Mouse (Mus musculus) lung, embryonic 15.5 days (tissue): ENCODE data around the gene Swi5. TPM values are rescaled to one million over a fixed set of nuclear protein-coding genes. Genes with fewer than 3 reads are reported as not detected.

Experiments used
- ATAC-seq: fragments of 200-750 bp; cut with Nextera tagmentation; 2 replicates; pipeline ENCODE4 v1.8.0; 2017; ENCODE audit warnings: moderate number of reproducible peaks, borderline replicate concordance; ENCODE audit not compliant: low FRiP score, low TSS enrichment; ENCODE audit errors: extremely low read depth
- H3K27ac ChIP-seq: fragments of 300-500 bp; sonication (generic); 2 replicates; pipeline ENCODE4 v1.5.1; 2015; ENCODE audit warnings: moderate library complexity, mild to moderate bottlenecking, inconsistent platforms
- H3K27me3 ChIP-seq: fragments of 300-500 bp; sonication (generic); 2 replicates; pipeline ENCODE4 v1.6.1; 2015; ENCODE audit warnings: inconsistent platforms
- H3K36me3 ChIP-seq: fragments of 300-500 bp; sonication (generic); 2 replicates; pipeline ENCODE4 v1.6.1; 2015; ENCODE audit warnings: inconsistent platforms
- H3K4me1 ChIP-seq: fragments of 300-500 bp; sonication (generic); 2 replicates; pipeline ENCODE4 v1.6.1; 2015; ENCODE audit warnings: inconsistent platforms
- H3K4me2 ChIP-seq: fragments of 300-500 bp; sonication (generic); 2 replicates; pipeline ENCODE4 v1.6.1; 2015; ENCODE audit warnings: inconsistent platforms, mild to moderate bottlenecking, moderate library complexity
- H3K4me3 ChIP-seq: fragments of 300-500 bp; sonication (generic); 2 replicates; pipeline ENCODE4 v1.5.1; 2015; ENCODE audit warnings: mild to moderate bottlenecking, inconsistent platforms
- H3K9ac ChIP-seq: fragments of 300-500 bp; sonication (generic); 2 replicates; pipeline ENCODE4 v1.6.1; 2015; ENCODE audit warnings: inconsistent platforms
- H3K9me3 ChIP-seq: fragments of 300-500 bp; sonication (generic); 2 replicates; pipeline ENCODE4 v1.6.1; 2016; ENCODE audit warnings: inconsistent platforms
- WGBS: fragments of 180-500 bp; shearing (Covaris S2); methylation state at CpG from one replicate; pipeline ENCODE4 v1.1.7; 2015; 5-methylcytosine and 5-hydroxymethylcytosine counted together
- polyA plus RNA-seq: library from polyadenylated mRNA; unstranded; fragments of >200 nt; fragmentation: Nextera tagmentation; extraction: Ambion mirVana; gene quantifications from 2 replicates; pipeline ENCODE4 v1.2.1, GENCODE M21; 2015

Swi5 gene
- 405 and 449 TPM in 2 replicates for polyA plus RNA-seq

DNA sequence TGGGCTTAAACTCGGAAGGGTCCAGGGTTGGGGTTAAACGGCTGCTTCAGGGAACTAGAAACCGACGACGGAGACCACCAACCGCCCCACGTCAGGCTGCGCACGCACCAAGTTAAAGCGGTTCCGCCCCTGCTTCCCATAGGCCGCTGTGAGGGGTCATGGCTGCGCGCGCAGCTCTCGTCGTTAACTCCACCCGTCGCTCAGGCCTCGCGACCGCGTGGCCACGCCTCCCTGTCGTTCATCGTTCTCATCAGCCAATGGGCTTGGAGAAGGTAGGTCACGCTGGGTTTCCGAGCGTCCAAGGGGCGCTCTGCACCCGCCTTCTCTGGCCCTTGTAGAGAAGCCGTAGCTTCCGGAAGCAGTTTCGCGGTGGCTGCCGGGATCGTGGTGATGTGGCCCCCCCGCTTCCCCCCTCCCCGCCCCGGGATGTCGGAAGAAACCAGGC, at the start of gene Swi5:
Gene Swi5 (minus strand): TSS at position 153 of the 445 bp plus-strand sequence.
- Histone ChIP-seq H3K4me1 (peaks cover 18% of the 10 kb centered on the region), H3K36me3 (peaks cover 28% of the 10 kb centered on the region), H3K9me3 (no peaks in the 10 kb centered on the region), H3K27me3 (no peaks in the 10 kb centered on the region), H3K27ac (peak within 1 kb of the TSS; percentile 68), H3K4me2 (peak within 1 kb of the TSS; percentile 87), H3K9ac (peak within 1 kb of the TSS; percentile 92), H3K4me3 (peak within 1 kb of the TSS; percentile 84)
- peak; percentile 99 for ATAC-seq
- WGBS = under 1% methylated on average over 40 of the region's 41 CpGs

DNA sequence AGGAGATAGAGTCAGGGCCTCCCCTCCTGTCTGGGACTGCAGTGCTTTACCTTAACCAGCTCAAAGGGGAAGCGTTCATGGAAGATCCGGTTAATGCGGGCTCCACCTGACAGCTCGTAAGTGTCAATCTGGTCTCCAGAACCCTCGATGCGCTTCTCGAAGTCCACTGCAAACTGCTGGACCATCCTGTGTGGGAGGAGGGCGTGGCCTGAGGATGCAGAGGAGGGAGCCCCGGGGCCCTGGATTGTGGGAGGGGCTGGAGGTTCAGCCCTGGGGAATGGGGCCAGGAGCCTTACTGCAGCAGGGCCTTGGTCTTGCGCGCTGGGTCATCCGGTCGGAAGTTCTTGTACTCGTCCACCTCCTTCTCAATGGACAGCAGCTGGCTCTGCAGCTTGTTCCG, 48.0 kb upstream of the Swi5 start:
- no peak for ATAC-seq
- H3K36me3 ChIP-seq = no peaks in the 10 kb centered on the region
- H3K4me2 ChIP-seq = no peak overlapping the region
- H3K27ac ChIP-seq = no peak overlapping the region
- no peak overlapping the region for H3K4me3 ChIP-seq
- no peaks in the 10 kb centered on the region for H3K27me3 ChIP-seq
- WGBS = 54% methylated on average over 15 of the region's 15 CpGs
- no peaks in the 10 kb centered on the region for H3K9me3 ChIP-seq
- H3K9ac ChIP-seq = no peak overlapping the region
- H3K4me1 ChIP-seq = no peaks in the 10 kb centered on the region

DNA sequence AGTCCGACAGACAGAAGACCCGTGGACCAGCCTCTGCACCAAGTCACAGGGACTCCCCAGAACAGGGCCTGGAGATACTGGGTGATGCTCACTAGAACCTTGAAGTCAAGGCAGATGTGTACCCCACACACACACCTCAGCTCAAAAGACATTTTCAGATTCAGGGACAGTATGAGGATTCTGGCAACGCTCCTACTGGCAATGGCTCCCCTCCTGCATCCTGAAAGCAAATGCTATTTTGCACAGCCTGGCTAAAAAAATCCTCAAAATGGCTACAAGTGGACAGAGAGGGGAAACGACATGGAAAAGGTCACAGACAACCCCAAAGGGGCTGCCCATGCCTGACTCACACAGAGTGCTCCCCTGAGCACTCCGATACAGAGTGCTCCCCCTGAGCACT, 44.3 kb upstream of the Swi5 start:
- H3K27me3 ChIP-seq = no peaks in the 10 kb centered on the region
- no peak overlapping the region for H3K4me2 ChIP-seq
- no peaks in the 10 kb centered on the region for H3K4me1 ChIP-seq
- WGBS = 83% methylated on average over 5 of the region's 5 CpGs
- no peak overlapping the region for H3K9ac ChIP-seq
- H3K36me3 ChIP-seq = no peaks in the 10 kb centered on the region
- H3K4me3 ChIP-seq = no peak overlapping the region
- H3K27ac ChIP-seq = no peak overlapping the region
- H3K9me3 ChIP-seq = no peaks in the 10 kb centered on the region
- no peak for ATAC-seq

DNA sequence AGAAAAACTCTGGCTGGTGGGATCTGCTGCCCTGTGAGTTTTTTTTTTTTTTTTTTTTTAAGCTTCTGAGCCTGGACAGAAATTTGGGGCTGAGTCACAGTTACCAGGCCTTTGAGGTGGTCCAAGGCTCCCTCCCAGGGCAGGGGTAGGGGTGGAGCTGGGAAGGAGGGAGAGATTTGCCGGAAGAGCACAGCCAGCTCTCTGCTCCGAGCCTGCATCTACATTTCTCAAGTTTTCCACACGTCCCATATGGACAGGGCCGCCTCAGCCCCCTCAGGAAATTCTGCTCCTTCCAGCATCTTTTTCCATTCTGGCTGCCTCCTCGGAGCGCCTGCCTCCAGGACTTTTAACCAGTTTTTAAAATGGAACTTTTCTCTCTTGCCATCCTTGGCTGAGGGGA, 41.7 kb upstream of the Swi5 start:
- no peaks in the 10 kb centered on the region for H3K9me3 ChIP-seq
- H3K4me3 ChIP-seq = no peak overlapping the region
- H3K4me2 ChIP-seq = no peak overlapping the region
- no peaks in the 10 kb centered on the region for H3K27me3 ChIP-seq
- ATAC-seq = no peak
- no peaks in the 10 kb centered on the region for H3K36me3 ChIP-seq
- H3K4me1 ChIP-seq = no peaks in the 10 kb centered on the region
- no peak overlapping the region for H3K9ac ChIP-seq
- WGBS = 50% methylated on average over 6 of the region's 6 CpGs
- no peak overlapping the region for H3K27ac ChIP-seq

DNA sequence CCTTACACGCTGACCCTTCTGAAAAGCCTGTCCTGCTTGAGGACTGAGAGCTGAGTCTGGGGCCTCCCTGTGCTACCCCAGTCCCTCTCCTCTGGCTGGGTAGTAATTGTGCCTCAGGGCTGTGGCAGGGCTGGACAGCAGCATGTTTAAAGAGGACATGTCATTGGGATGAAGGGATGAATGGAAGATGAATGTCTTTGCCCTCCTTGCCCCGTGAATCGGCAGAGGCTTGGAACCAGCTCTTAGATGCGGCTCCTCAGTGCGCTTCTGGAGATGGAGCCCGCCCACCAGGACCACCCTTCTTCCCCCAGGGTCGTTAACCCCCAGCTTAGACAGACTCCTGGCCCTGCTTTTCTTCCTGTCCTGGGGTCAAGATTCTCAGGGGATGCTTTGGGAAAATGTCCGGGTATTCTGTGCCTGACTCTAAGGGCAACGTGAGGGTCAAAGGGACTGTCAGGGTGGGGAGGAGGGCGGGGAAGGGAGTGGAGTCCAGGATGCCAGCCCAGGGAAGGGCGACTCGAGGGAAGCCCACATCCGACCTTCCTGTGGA, 41.1 kb upstream of the Swi5 start:
- H3K4me2 ChIP-seq = no peak overlapping the region
- H3K4me1 ChIP-seq = no peaks in the 10 kb centered on the region
- 40% methylated on average over 13 of the region's 13 CpGs for WGBS
- no peak overlapping the region for H3K4me3 ChIP-seq
- no peak overlapping the region for H3K9ac ChIP-seq
- H3K27me3 ChIP-seq = no peaks in the 10 kb centered on the region
- no peak for ATAC-seq
- H3K36me3 ChIP-seq = no peaks in the 10 kb centered on the region
- H3K27ac ChIP-seq = no peak overlapping the region
- H3K9me3 ChIP-seq = no peaks in the 10 kb centered on the region

DNA sequence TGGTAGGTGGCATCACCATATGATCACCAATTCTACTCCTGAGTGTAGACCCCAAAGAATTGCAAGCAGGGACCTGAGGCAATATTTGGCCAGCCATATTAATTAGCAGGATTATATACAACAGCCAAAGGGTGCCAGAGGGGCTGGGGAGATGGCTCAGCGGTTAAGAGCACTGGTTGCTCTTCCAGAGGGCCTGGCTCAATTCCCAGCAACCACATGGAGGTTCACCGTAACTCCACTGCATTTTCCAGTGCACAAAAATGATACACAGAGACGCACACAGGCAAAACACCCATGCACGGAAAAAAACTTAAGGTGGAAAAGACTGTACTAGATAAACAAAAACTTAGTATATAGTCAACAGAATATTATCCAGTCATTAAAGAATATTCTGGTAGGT, 39.3 kb upstream of the Swi5 start:
- no peak overlapping the region for H3K4me2 ChIP-seq
- ATAC-seq = no peak
- no peak overlapping the region for H3K9ac ChIP-seq
- no peak overlapping the region for H3K4me3 ChIP-seq
- no peaks in the 10 kb centered on the region for H3K9me3 ChIP-seq
- H3K36me3 ChIP-seq = no peaks in the 10 kb centered on the region
- no peaks in the 10 kb centered on the region for H3K4me1 ChIP-seq
- H3K27me3 ChIP-seq = no peaks in the 10 kb centered on the region
- 61% methylated on average over 4 of the region's 4 CpGs for WGBS
- no peak overlapping the region for H3K27ac ChIP-seq

DNA sequence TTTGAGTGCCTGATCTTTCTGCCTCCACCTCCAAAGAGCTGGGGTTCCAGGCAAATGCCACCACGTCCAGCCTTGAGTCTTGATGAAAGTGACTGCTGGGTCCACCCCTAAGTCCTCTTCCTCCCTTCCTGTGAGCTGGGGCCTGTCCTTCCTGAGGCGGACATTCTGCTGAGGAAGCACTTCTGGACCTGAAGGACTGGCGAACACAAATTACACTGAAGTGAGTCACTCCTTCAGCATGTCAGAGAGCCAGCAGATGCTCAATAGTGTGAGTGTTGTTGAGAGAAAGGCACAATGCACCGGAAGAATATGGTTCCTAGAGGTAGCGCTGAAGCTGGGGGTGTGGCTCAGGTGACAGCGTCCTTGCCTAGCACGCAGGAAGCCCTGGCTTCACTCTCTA, 37.5 kb upstream of the Swi5 start:
- ATAC-seq = no peak
- Histone ChIP-seq H3K27me3 (no peaks in the 10 kb centered on the region), H3K9ac (no peak overlapping the region), H3K27ac (0 out of 2 replicates have a peak overlapping the region, but pooled peaks have one; percentile 1), H3K36me3 (no peaks in the 10 kb centered on the region), H3K4me3 (no peak overlapping the region), H3K4me2 (no peak overlapping the region), H3K4me1 (peaks cover 6% of the 10 kb centered on the region), H3K9me3 (no peaks in the 10 kb centered on the region)
- WGBS = 28% methylated on average over 7 of the region's 7 CpGs

DNA sequence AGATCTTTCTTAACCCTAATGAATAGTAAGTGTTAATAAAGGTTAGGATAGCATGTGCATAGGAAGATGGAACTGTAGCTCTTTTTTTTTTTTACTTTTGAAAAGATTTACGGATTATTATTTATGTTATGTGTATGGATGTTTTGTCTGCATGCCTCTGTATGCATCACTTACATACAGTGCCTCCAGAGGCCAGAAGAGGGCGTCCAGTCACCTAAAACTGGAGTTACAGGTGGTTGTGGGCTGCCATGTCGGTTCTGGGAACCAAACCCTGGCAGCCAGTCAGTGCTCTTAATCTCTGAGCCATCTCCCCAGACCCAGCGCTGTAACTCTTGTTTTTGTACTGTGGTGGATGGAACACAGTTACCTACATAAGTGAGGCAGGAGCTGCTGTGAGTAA, 36.4 kb upstream of the Swi5 start:
- H3K4me2 ChIP-seq = no peak overlapping the region
- H3K9ac ChIP-seq = no peak overlapping the region
- H3K27me3 ChIP-seq = no peaks in the 10 kb centered on the region
- no peak overlapping the region for H3K4me3 ChIP-seq
- ATAC-seq = no peak
- H3K4me1 ChIP-seq = peaks cover 16% of the 10 kb centered on the region
- no peak overlapping the region for H3K27ac ChIP-seq
- no peaks in the 10 kb centered on the region for H3K36me3 ChIP-seq
- 54% methylated on average over 4 of the region's 4 CpGs for WGBS
- no peaks in the 10 kb centered on the region for H3K9me3 ChIP-seq

DNA sequence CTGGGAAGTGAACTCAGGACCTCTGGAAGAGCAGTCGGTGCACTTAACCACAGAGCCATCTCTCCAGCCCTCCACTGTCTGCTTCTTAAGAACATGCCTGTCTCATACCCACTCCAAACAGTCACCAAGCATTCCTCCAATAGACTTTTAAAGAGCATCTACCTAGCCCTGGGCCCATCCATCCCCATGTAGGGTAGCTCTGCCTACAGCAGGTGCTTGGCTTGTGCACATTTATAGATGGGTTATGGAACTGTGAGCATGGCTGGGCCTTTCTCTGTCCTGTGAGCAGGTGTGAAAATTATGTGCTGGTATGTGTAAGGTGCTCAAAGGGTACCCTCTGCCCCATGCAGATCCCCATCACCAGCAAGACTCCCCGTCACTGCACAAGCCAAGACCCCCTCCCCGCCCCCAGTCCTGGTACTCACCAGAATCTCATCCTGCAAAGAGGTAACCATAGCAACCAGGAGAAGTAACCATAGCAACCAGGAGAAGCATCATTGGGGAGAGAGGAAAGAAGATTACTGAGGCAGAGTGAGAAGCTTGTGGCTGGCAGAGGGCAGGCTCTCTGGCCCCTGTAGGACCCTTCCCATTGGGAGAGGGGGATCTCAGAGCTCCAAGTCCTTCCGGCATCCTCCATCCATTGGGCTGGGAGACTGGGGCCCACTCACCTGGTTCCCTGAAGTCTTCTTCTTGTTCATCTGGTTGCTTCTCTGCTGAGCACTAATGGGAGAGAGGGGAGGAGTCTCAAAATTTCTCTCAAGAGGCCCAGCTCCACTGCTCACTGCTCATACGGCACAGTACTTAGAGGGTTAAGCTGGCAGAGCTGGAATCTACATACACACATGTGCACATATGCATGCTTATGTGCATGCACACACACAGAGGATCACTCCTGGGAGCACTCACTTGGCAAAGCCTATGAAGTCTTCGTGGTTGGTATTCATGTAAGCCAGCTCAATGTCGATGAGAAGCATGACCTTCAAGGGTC, 35.2 kb upstream of the Swi5 start:
- 78% methylated on average over 7 of the region's 7 CpGs for whole genome bisulfite sequencing
- no peak for ATAC-seq
- Histone ChIP-seq H3K4me1 (peaks cover 27% of the 10 kb centered on the region), H3K4me2 (no peak overlapping the region), H3K27me3 (no peaks in the 10 kb centered on the region), H3K27ac (no peak overlapping the region), H3K9me3 (no peaks in the 10 kb centered on the region), H3K9ac (no peak overlapping the region), H3K4me3 (no peak overlapping the region), H3K36me3 (no peaks in the 10 kb centered on the region)

DNA sequence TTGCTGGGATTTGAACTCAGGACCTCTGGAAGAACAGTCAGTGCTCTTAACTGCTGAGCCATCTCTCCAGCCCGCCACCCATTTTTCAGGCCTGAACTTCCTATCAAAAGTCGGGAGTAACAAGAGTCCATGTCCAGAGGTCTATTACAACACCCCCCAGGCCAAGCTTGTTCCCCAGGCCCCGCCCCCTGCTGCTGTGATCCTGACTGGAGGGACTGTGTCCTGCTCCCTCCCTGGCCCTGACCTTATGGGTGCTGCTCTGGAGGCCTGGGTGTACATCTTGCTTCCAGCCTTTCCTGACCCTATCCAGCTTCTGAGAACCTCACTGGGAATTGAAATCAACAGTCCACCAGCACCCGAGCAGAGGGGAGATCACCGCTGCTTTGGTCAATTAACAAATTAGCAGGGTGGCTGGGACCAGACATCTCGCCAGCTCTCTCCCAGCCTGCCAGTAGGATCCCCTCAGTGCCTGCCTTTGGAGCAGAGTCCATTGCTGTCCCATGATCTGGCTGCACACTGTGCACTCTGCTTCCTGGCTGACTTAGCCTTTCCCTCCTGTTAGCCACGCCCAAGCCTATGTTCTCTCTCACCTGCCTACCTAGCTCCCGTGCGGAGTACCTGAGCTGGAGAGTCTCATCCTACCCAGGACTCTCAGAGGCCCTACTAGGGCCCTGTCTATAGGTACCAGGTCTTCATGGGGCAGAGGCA, 33.9 kb upstream of the Swi5 start:
- no peak for ATAC-seq
- peaks cover 40% of the 10 kb centered on the region for H3K4me1 ChIP-seq
- H3K27me3 ChIP-seq = no peaks in the 10 kb centered on the region
- H3K9ac ChIP-seq = no peak overlapping the region
- no peak overlapping the region for H3K4me2 ChIP-seq
- no peak overlapping the region for H3K27ac ChIP-seq
- no peak overlapping the region for H3K4me3 ChIP-seq
- 66% methylated on average over 9 of the region's 9 CpGs for WGBS
- no peaks in the 10 kb centered on the region for H3K36me3 ChIP-seq
- no peaks in the 10 kb centered on the region for H3K9me3 ChIP-seq

DNA sequence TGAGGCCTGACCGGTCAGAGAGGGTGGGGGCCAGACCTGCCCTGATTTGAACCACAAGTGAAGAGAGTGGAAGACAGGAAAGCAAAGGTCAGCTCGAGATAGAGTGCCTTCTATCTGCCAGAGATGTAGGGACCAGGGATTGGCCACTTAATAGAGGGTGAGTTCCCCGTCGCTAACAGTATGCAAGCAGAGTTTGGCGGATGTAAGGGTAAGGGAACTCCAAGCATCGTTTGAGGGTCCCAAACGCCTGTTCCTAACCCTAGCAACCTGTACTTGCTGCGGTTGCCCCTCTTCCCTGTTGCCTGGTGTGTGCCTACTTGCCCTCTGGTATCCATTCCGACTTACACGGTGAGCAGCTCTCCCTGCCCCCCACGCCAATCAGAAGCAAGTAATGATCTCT, 32.8 kb upstream of the Swi5 start:
- Histone ChIP-seq H3K27ac (peak overlapping the region; percentile 95), H3K9ac (no peak overlapping the region), H3K4me1 (peaks cover 49% of the 10 kb centered on the region), H3K27me3 (no peaks in the 10 kb centered on the region), H3K4me2 (no peak overlapping the region), H3K9me3 (no peaks in the 10 kb centered on the region), H3K4me3 (no peak overlapping the region), H3K36me3 (no peaks in the 10 kb centered on the region)
- no peak for ATAC-seq
- WGBS = 67% methylated on average over 11 of the region's 11 CpGs
